ENCODE assay signal across 8 mouse cellular contexts in the genomic region with DNA sequence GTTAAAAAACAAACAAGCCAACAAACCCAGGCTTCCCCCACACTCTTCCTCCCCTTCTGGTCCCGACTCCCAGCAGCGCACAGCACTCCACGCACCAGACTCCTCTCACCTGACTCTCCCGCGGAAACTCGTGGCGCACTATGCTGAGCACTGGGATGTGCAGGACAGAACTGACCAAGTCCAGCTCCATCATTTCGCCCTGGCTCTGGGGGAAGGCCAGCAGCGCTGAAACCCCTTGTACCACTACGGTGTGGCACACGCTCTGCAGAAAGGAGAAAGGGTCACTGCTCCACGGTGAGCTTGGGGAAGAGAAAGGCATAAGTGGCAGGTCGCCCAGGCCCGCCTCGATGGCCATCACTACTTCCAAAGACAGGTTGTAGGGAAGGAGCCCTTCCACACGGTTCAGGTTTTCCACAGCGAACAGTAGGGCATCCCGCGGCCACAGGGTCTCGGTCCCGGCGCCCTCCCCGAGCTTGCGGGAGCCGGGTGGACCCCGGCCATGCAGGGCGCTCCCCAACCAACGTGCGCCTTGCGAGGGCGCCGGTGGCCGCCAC. TPM values are rescaled to one million over a fixed set of nuclear protein-coding genes. Genes with fewer than 3 reads are reported as not detected.
DNase-seq lines count a peak whose midpoint lies in the region; ATAC-seq and TF ChIP-seq lines count a peak whose summit lies in the region.

No protein-coding gene starts in this region.

- no peak overlapping the region for H3K27ac ChIP-seq in heart, embryonic 16.5 days (ENCODE audit: low read length)
- H3K27ac ChIP-seq in hindbrain, embryonic 11.5 days (ENCODE audit: low read depth, low read length) = no peak overlapping the region
- H3K27ac ChIP-seq in midbrain, embryonic 12.5 days (replicated peaks) = no peak overlapping the region; the same call in 1 of the 2 replicates
- H3K27ac ChIP-seq in thymus, adult 2 months (ENCODE audit: control insufficient read depth, insufficient read depth, low read length) = no peak overlapping the region

- no peaks in the 10 kb centered on the region for H3K9me3 ChIP-seq in heart, embryonic 16.5 days (replicated peaks; ENCODE audit: control insufficient read depth, low read length)
- H3K9me3 ChIP-seq in hindbrain, embryonic 11.5 days (ENCODE audit: control insufficient read depth, low read length) = no peaks in the 10 kb centered on the region
- no peaks in the 10 kb centered on the region for H3K9me3 ChIP-seq in midbrain, embryonic 12.5 days

- peak overlapping the region; percentile 82 for H3K4me2 ChIP-seq in heart, embryonic 16.5 days (ENCODE audit: low read depth, low read length)
- peak overlapping the region; percentile 98 for H3K4me2 ChIP-seq in hindbrain, embryonic 11.5 days (replicated peaks; ENCODE audit: low read depth, low read length)
- peak overlapping the region; percentile 97 for H3K4me2 ChIP-seq in midbrain, embryonic 12.5 days (replicated peaks)

- H3K36me3 ChIP-seq in heart, embryonic 16.5 days (ENCODE audit: control insufficient read depth, insufficient read depth) = no peaks in the 10 kb centered on the region
- H3K36me3 ChIP-seq in hindbrain, embryonic 11.5 days (ENCODE audit: control insufficient read depth, insufficient read depth, low read length) = no peaks in the 10 kb centered on the region
- H3K36me3 ChIP-seq in midbrain, embryonic 12.5 days = no peaks in the 10 kb centered on the region
- H3K36me3 ChIP-seq in thymus, adult 2 months (ENCODE audit: control insufficient read depth, insufficient read depth, low read length) = no peaks in the 10 kb centered on the region

- TF ChIP-seq POLR2A in thymus, adult 2 months (IDR thresholded peaks at IDR 0.05; ENCODE audit: control insufficient read depth, extremely low read depth, insufficient read depth, low read length, poor library complexity) = no peak

- ATAC-seq in heart, embryonic 16.5 days (replicated peaks; ENCODE audit: extremely low read depth, insufficient read depth, low FRiP score) = no peak
- ATAC-seq in hindbrain, embryonic 11.5 days (ENCODE audit: low FRiP score) = peak; percentile 41
- ATAC-seq in midbrain, embryonic 12.5 days (ENCODE audit: low FRiP score, low read depth) = peak; percentile 32; the same call in 1 of the 2 replicates
- ATAC-seq in CD4-positive, CD25-positive, alpha-beta regulatory T cell, adult 4 months = no peak

- WGBS in heart, embryonic 16.5 days = 2% methylated on average over 33 of the region's 33 CpGs
- WGBS in hindbrain, embryonic 11.5 days = 8% methylated on average over 20 of the region's 33 CpGs
- 4% methylated on average over 25 of the region's 33 CpGs for WGBS in midbrain, embryonic 12.5 days
- WGBS in thymus, adult 2 months = 12% methylated on average over 33 of the region's 33 CpGs

- H3K4me3 ChIP-seq in heart, embryonic 16.5 days (ENCODE audit: low read length) = peak overlapping the region; percentile 62
- peak overlapping the region; percentile 57 for H3K4me3 ChIP-seq in hindbrain, embryonic 11.5 days (ENCODE audit: low read depth, low read length)
- H3K4me3 ChIP-seq in midbrain, embryonic 12.5 days = peak overlapping the region; percentile 63
- H3K4me3 ChIP-seq in thymus, adult 2 months (ENCODE audit: control insufficient read depth, insufficient read depth, low read length) = no peak overlapping the region

- TF ChIP-seq CTCF in thymus, adult 2 months (IDR thresholded peaks at IDR 0.05; ENCODE audit: borderline replicate concordance, control insufficient read depth, extremely low read depth, insufficient read depth, low read length, poor library complexity) = no peak

- H3K4me1 ChIP-seq in heart, embryonic 16.5 days (ENCODE audit: control insufficient read depth, insufficient read depth, low read length) = 0 out of 2 replicates have a peak, but pooled peaks cover 4% of the 10 kb centered on the region
- no peaks in the 10 kb centered on the region for H3K4me1 ChIP-seq in hindbrain, embryonic 11.5 days (replicated peaks; ENCODE audit: control insufficient read depth, insufficient read depth, low read length)
- H3K4me1 ChIP-seq in midbrain, embryonic 12.5 days = peaks cover 16% of the 10 kb centered on the region
- no peaks in the 10 kb centered on the region for H3K4me1 ChIP-seq in thymus, adult 2 months (replicated peaks; ENCODE audit: control insufficient read depth, insufficient read depth, low read length)

- H3K9ac ChIP-seq in heart, embryonic 16.5 days (ENCODE audit: low read length) = no peak overlapping the region
- peak overlapping the region; percentile 23; the same call in 1 of the 2 replicates for H3K9ac ChIP-seq in hindbrain, embryonic 11.5 days (ENCODE audit: low read depth, low read length)
- peak overlapping the region; percentile 59; the same call in 1 of the 2 replicates for H3K9ac ChIP-seq in midbrain, embryonic 12.5 days (replicated peaks)

- DNase-seq in heart, adult 11 months = no peak
- peak; percentile 60 for DNase-seq in brain, adult 2 months (ENCODE audit: low read depth, low spot score)
- peak; percentile 50 for DNase-seq in hindbrain, embryonic 11.5 days (ENCODE audit: low spot score)
- DNase-seq in thymus, adult 2 months = no peak
- no peak for DNase-seq in thymus, postnatal 25 days

- peaks cover 30% of the 10 kb centered on the region for H3K27me3 ChIP-seq in heart, embryonic 16.5 days (ENCODE audit: control insufficient read depth, insufficient read depth, low read length)
- peaks cover 24% of the 10 kb centered on the region for H3K27me3 ChIP-seq in hindbrain, embryonic 11.5 days (ENCODE audit: control insufficient read depth, insufficient read depth, low read length)
- H3K27me3 ChIP-seq in midbrain, embryonic 12.5 days = peaks cover 40% of the 10 kb centered on the region
- no peaks in the 10 kb centered on the region; the same call in 1 of the 2 replicates for H3K27me3 ChIP-seq in thymus, adult 2 months (ENCODE audit: control insufficient read depth, insufficient read depth, low read length)

RNA-seq across cellular contexts. Expression of gene Grin3a, which starts 1.2 kb away (rescaled TPM):
- 0.21 and 0.26 TPM in 2 replicates for polyA plus RNA-seq in heart, embryonic 16.5 days (2015; fragmentation: Nextera tagmentation; extraction: Ambion mirVana)
- 1.1 and 1.5 TPM in 2 replicates for polyA plus RNA-seq in hindbrain, embryonic 11.5 days (2014; fragmentation: Nextera tagmentation; extraction: Ambion mirVana)
- 2.5 and 3.1 TPM in 2 replicates for polyA plus RNA-seq in midbrain, embryonic 12.5 days (2016; fragmentation: Nextera tagmentation; extraction: Ambion mirVana)
- 0.05 and 0.08 TPM in 2 replicates for polyA plus RNA-seq in thymus, adult 2 months (2012; rRNA removed)
- under 1 TPM in 1 of 2 experiments, not detected in 1; 0.05 TPM for polyA plus RNA-seq in CD4-positive, CD25-positive, alpha-beta regulatory T cell, adult 4 months (2017; shearing (Covaris generic))

Comparison
In these comparisons a context has a peak if more than half of its experiments do, and no peak if none do; other contexts are left out.
1. ATAC-seq: peak in hindbrain, embryonic 11.5 days (single experiment) and midbrain, embryonic 12.5 days (single experiment); none in heart, embryonic 16.5 days (single experiment) and CD4-positive, CD25-positive, alpha-beta regulatory T cell, adult 4 months (single experiment).
2. DNase-seq: peak in brain, adult 2 months (single experiment) and hindbrain, embryonic 11.5 days (single experiment); none in heart, adult 11 months (single experiment), thymus, adult 2 months (single experiment) and thymus, postnatal 25 days (single experiment).
3. Peak in every context shown above with its lines, with median percentiles within 50 percentile points of each other: H3K4me2 ChIP-seq.